In genomic region chr6:88626912-88627311, GRCm38 (mm10) we compare ENCODE assay signal across 8 mouse cellular contexts. TPM values are rescaled to one million over a fixed set of nuclear protein-coding genes. Genes with fewer than 3 reads are reported as not detected.
A peak's percentile ranks its signal among the peaks of the same experiment; 100 is the strongest.
DNase-seq lines count a peak whose midpoint lies in the region; ATAC-seq and TF ChIP-seq lines count a peak whose summit lies in the region.

No protein-coding gene starts in this region.

- H3K27me3 ChIP-seq in heart, embryonic 10.5 days (ENCODE audit: insufficient read depth, poor library complexity, severe bottlenecking): no peaks in the 10 kb centered on the region
- peaks cover 38% of the 10 kb centered on the region for H3K27me3 ChIP-seq in E14TG2a.4 (ENCODE audit: insufficient read depth, low read length)
- 0 out of 2 replicates have a peak, but pooled peaks cover 6% of the 10 kb centered on the region for H3K27me3 ChIP-seq in forebrain, embryonic 12.5 days
- H3K27me3 ChIP-seq in liver, embryonic 12.5 days (replicated peaks): no peaks in the 10 kb centered on the region

- H3K4me3 ChIP-seq in heart, embryonic 10.5 days: peak overlapping the region; percentile 63
- H3K4me3 ChIP-seq in E14TG2a.4 (replicated peaks; ENCODE audit: low read length): peak overlapping the region; percentile 72
- peak overlapping the region; percentile 48 for H3K4me3 ChIP-seq in forebrain, embryonic 12.5 days (replicated peaks)
- peak overlapping the region; percentile 62 for H3K4me3 ChIP-seq in liver, embryonic 12.5 days

- H3K27ac ChIP-seq in heart, embryonic 10.5 days: peak overlapping the region; percentile 90
- H3K27ac ChIP-seq in forebrain, embryonic 12.5 days: peak overlapping the region; percentile 62
- peak overlapping the region; percentile 74 for H3K27ac ChIP-seq in liver, embryonic 12.5 days

- H3K9ac ChIP-seq in forebrain, embryonic 12.5 days: peak overlapping the region; percentile 65
- peak overlapping the region; percentile 77 for H3K9ac ChIP-seq in liver, embryonic 12.5 days

- ATAC-seq in forebrain, embryonic 12.5 days (ENCODE audit: low FRiP score): no peak; the same call in 1 of the 2 replicates
- ATAC-seq in liver, embryonic 12.5 days: no peak

- H3K4me1 ChIP-seq in heart, embryonic 10.5 days: peaks cover 15% of the 10 kb centered on the region; the same call in 1 of the 2 replicates
- peaks cover 7% of the 10 kb centered on the region; the same call in 1 of the 2 replicates for H3K4me1 ChIP-seq in E14TG2a.4 (replicated peaks; ENCODE audit: low read depth, low read length)
- peaks cover 6% of the 10 kb centered on the region; the same call in 1 of the 2 replicates for H3K4me1 ChIP-seq in forebrain, embryonic 12.5 days
- H3K4me1 ChIP-seq in liver, embryonic 12.5 days: peaks cover 58% of the 10 kb centered on the region

- 26% methylated on average over 11 of the region's 11 CpGs for WGBS in heart, embryonic 10.5 days
- 10% methylated on average over 11 of the region's 11 CpGs for WGBS in forebrain, embryonic 12.5 days
- WGBS in liver, embryonic 12.5 days (ENCODE audit: insufficient replicate concordance): 35% methylated on average over 11 of the region's 11 CpGs

- TF ChIP-seq CTCF in E14TG2a.4 (conservative IDR thresholded peaks at IDR 0.05; ENCODE audit: low read length): no peak

- intact Hi-C loops in heart, postnatal 10 days (cut with DNase I): no loop called here

- H3K9me3 ChIP-seq in heart, embryonic 10.5 days: no peaks in the 10 kb centered on the region
- H3K9me3 ChIP-seq in E14TG2a.4 (ENCODE audit: low read length): no peaks in the 10 kb centered on the region
- no peaks in the 10 kb centered on the region for H3K9me3 ChIP-seq in forebrain, embryonic 12.5 days
- H3K9me3 ChIP-seq in liver, embryonic 12.5 days (replicated peaks): no peaks in the 10 kb centered on the region

- H3K4me2 ChIP-seq in forebrain, embryonic 12.5 days: peak overlapping the region; percentile 84
- peak overlapping the region; percentile 92 for H3K4me2 ChIP-seq in liver, embryonic 12.5 days

- DNase-seq in heart, embryonic 10.5 days (ENCODE audit: low spot score): no peak
- no peak for DNase-seq in heart, postnatal 10 days
- DNase-seq in thymus, adult 18-20 months: no peak
- DNase-seq in thymus, postnatal 36 days: no peak
- no peak for DNase-seq in frontal cortex, postnatal 36 days (ENCODE audit: low spot score in 2 of 2)

- no peaks in the 10 kb centered on the region for H3K36me3 ChIP-seq in heart, embryonic 10.5 days
- no peaks in the 10 kb centered on the region for H3K36me3 ChIP-seq in E14TG2a.4 (ENCODE audit: insufficient read depth, low read length)
- H3K36me3 ChIP-seq in forebrain, embryonic 12.5 days (replicated peaks): no peaks in the 10 kb centered on the region
- no peaks in the 10 kb centered on the region for H3K36me3 ChIP-seq in liver, embryonic 12.5 days

RNA-seq across cellular contexts. Expression of gene Kbtbd12, which starts 10.8 kb away (rescaled TPM):
- polyA plus RNA-seq in heart, embryonic 10.5 days (2016; fragmentation: Nextera tagmentation; extraction: Ambion mirVana): 6.4 and 11.0 TPM in 2 replicates
- total RNA-seq in heart, postnatal 10 days (2021): 10 to 100 TPM; 23.6 to 28.8 TPM
- 0.15 and 0.21 TPM in 2 replicates for polyA plus RNA-seq in forebrain, embryonic 12.5 days (2016; fragmentation: Nextera tagmentation; extraction: Ambion mirVana)
- 0.52 and 0.85 TPM in 2 replicates for polyA plus RNA-seq in liver, embryonic 12.5 days (2016; fragmentation: Nextera tagmentation; extraction: Ambion mirVana)
